Mouse (Mus musculus) neutrophil, adult 59 days (primary cell): ENCODE measurements around the gene Pard6a. TPM values are rescaled to one million over a fixed set of nuclear protein-coding genes. Genes with fewer than 3 reads are reported as not detected.

ENCODE experiments used
- total RNA-seq, 2 experiments: library from RNA; stranded (reverse); gene quantifications; 1 replicate in 1 of 2; 2 replicates in 1 of 2; pipeline ENCODE4 v1.2.4; 2023

The Pard6a gene
- total RNA-seq, result 1 to 10 TPM; 4.0 to 6.4 TPM

GRCm38 (mm10) chr8:105700966-105701824, at the start of gene Pard6a, which contains the start of gene Acd:
TSS of gene Pard6a (plus strand) at chr8:105701148.
TSS of gene Acd (minus strand) at chr8:105701102.

GRCm38 (mm10) chr8:105685796-105686308, 15.1 kb upstream of the Pard6a start, which contains the start of gene Carmil2:
TSS of gene Carmil2 (plus strand) at chr8:105686274.

DNA sequence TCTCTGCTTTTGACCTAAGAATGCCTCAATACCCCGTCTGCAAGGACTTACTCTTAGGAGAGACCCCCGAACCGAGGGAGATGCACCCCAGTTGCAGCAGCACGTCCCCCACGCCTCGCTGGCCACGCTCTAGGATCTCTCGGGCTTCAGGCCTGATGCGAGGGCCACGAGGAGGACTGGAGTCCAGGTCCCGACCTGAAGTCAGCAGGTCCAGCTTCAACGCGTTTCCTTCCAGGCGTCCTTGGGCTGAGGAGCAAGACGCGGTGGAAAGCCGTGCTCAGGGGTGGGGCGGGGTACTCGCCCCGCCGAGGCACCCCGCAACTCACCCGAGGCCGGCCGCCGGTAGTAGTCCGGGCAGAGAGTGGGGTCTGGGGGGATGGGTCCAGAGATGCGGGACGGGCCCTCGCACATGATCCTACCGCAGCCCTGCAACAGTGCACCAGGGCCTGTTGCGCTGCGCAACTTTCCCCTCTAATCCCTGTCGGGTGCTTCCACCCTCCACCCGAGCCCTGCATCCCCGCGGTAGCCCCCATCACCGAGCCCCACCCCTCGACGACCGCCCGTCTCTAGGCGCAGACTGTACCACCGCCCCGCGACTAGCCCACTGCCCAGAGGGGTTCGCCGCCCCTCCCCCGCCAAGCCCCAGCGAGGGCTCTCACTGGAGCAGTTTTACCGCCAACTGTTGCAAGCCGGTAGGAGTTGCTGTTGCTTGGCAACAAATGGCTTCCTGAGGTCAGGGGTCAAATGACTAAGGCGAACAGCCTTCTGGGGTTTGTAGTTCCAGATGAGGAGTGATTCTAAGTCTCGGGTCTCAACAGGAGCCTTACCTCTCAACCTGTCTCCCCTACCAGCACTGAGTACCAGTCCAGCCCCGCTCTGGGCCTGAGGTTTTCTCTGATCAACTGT, 6.8 kb downstream of the Pard6a start, which contains the start of the genes 4933405L10Rik and Enkd1:
4933405L10Rik (plus strand) TSS at position 158 of the 906 bp plus-strand sequence.
Enkd1 (minus strand) TSS at position 713 of the 906 bp plus-strand sequence.

Other genes starting within 250 kb of the Pard6a start
- gene Tppp3, start 229.6 kb upstream of the Pard6a start, total RNA-seq, result 10 to 100 TPM; 10.9 to 18.1 TPM
- gene Zdhhc1, start 204.2 kb upstream of the Pard6a start, total RNA-seq, result 1 to 10 TPM; 1.8 TPM
- gene Hsd11b2, start 182.4 kb upstream of the Pard6a start, total RNA-seq, result not detected
- 100 to 1,000 TPM; 142 to 159 TPM for gene Atp6v0d1, start 135.1 kb upstream of the Pard6a start, total RNA-seq
- gene Ripor1, start 95.9 kb upstream of the Pard6a start, total RNA-seq, result 10 to 100 TPM; 15.2 to 17.7 TPM
- 100 to 1,000 TPM in 1 of 2 experiments, 10 to 100 TPM in 1; 93.2 to 103 TPM for gene Ctcf, start 64.6 kb upstream of the Pard6a start, total RNA-seq
- gene Agrp, start 63.8 kb upstream of the Pard6a start, total RNA-seq, result not detected
- 1 to 10 TPM; 9.4 to 9.7 TPM for gene Carmil2, start 14.9 kb upstream of the Pard6a start, total RNA-seq
- 10 to 100 TPM; 26.9 to 32.0 TPM for gene Acd, start within 50 bp of the Pard6a start, total RNA-seq
- not detected for gene 4933405L10Rik, start 6.5 kb downstream of the Pard6a start, total RNA-seq
- 1 to 10 TPM; 6.8 to 9.5 TPM for gene Enkd1, start 7.1 kb downstream of the Pard6a start, total RNA-seq
- under 1 TPM; 0.51 to 0.62 TPM for gene Gfod2, start 57.5 kb downstream of the Pard6a start, total RNA-seq
- 10 to 100 TPM; 21.9 to 25.2 TPM for gene Ranbp10, start 126.2 kb downstream of the Pard6a start, total RNA-seq
- not detected for gene Tsnaxip1, start 126.6 kb downstream of the Pard6a start, total RNA-seq
- 10 to 100 TPM; 13.5 to 17.1 TPM for gene Cenpt, start 152.1 kb downstream of the Pard6a start, total RNA-seq
- 10 to 100 TPM; 32.8 to 39.9 TPM for gene Thap11, start 154.0 kb downstream of the Pard6a start, total RNA-seq
- 10 to 100 TPM; 22.8 to 35.5 TPM for gene Nutf2, start 159.4 kb downstream of the Pard6a start, total RNA-seq
- gene Edc4, start 179.7 kb downstream of the Pard6a start, total RNA-seq, result 10 to 100 TPM; 32.0 to 38.0 TPM
- gene Nrn1l, start 192.4 kb downstream of the Pard6a start, total RNA-seq, result not detected
- 10 to 100 TPM; 11.6 to 12.7 TPM for gene Pskh1, start 199.3 kb downstream of the Pard6a start, total RNA-seq
- under 1 TPM in 1 of 2 experiments, not detected in 1; 0.98 TPM for gene Ctrl, start 232.7 kb downstream of the Pard6a start, total RNA-seq
- 10 to 100 TPM; 76.7 to 93.4 TPM for gene Psmb10, start 237.3 kb downstream of the Pard6a start, total RNA-seq
- not detected for gene Lcat, start 242.2 kb downstream of the Pard6a start, total RNA-seq